Mouse (Mus musculus): ENCODE data around the gene Nr4a1. TPM values are rescaled to one million over a fixed set of nuclear protein-coding genes. Genes with fewer than 3 reads are reported as not detected.

Gene Nr4a1
- polyA plus RNA-seq, 1 experiment: 10.0 TPM

GRCm38 (mm10) chr15:101221298-101222104, 32.6 kb upstream of the Nr4a1 start:
- TF ChIP-seq CTCF (IDR thresholded peaks at IDR 0.05; ENCODE audit: control insufficient read depth, insufficient read depth, low read length): peak; percentile 64
- no peak for TF ChIP-seq POLR2A (IDR thresholded peaks at IDR 0.05; ENCODE audit: borderline replicate concordance, control insufficient read depth, low read depth, low read length)
- no peak overlapping the region for H3K27ac ChIP-seq (ENCODE audit: control insufficient read depth, insufficient read depth, low read depth, low read length, poor library complexity)
- H3K4me1 ChIP-seq (ENCODE audit: control insufficient read depth, insufficient read depth, low read length): no peaks in the 10 kb centered on the region
- 17% methylated on average over 14 of the region's 14 CpGs for WGBS
- no peak overlapping the region for H3K4me3 ChIP-seq (replicated peaks; ENCODE audit: control insufficient read depth, low read depth, low read length)

GRCm38 (mm10) chr15:101222897-101223482, 31.1 kb upstream of the Nr4a1 start:
- TF ChIP-seq POLR2A (IDR thresholded peaks at IDR 0.05; ENCODE audit: borderline replicate concordance, control insufficient read depth, low read depth, low read length) (no peak), CTCF (IDR thresholded peaks at IDR 0.05; ENCODE audit: control insufficient read depth, insufficient read depth, low read length) (no peak)
- Histone ChIP-seq H3K27ac (ENCODE audit: control insufficient read depth, insufficient read depth, low read depth, low read length, poor library complexity) (no peak overlapping the region), H3K4me1 (ENCODE audit: control insufficient read depth, insufficient read depth, low read length) (no peaks in the 10 kb centered on the region), H3K4me3 (replicated peaks; ENCODE audit: control insufficient read depth, low read depth, low read length) (no peak overlapping the region)
- WGBS: 27% methylated on average over 13 of the region's 13 CpGs

GRCm38 (mm10) chr15:101223596-101223995, 30.5 kb upstream of the Nr4a1 start:
- TF ChIP-seq CTCF (IDR thresholded peaks at IDR 0.05; ENCODE audit: control insufficient read depth, insufficient read depth, low read length) (no peak), POLR2A (IDR thresholded peaks at IDR 0.05; ENCODE audit: borderline replicate concordance, control insufficient read depth, low read depth, low read length) (no peak)
- no peaks in the 10 kb centered on the region for H3K4me1 ChIP-seq (ENCODE audit: control insufficient read depth, insufficient read depth, low read length)
- 1% methylated on average over 5 of the region's 5 CpGs for WGBS
- H3K4me3 ChIP-seq (replicated peaks; ENCODE audit: control insufficient read depth, low read depth, low read length): no peak overlapping the region
- no peak overlapping the region for H3K27ac ChIP-seq (ENCODE audit: control insufficient read depth, insufficient read depth, low read depth, low read length, poor library complexity)

GRCm38 (mm10) chr15:101224006-101224906, 29.8 kb upstream of the Nr4a1 start, which contains the start of gene Grasp:
Grasp (plus strand) TSS chr15:101224188.
- H3K27ac ChIP-seq (ENCODE audit: control insufficient read depth, insufficient read depth, low read depth, low read length, poor library complexity): peak within 1 kb of the TSS; percentile 30; the same call in 1 of the 2 replicates

GRCm38 (mm10) chr15:101224977-101225376, 29.1 kb upstream of the Nr4a1 start:
- H3K27ac ChIP-seq (ENCODE audit: control insufficient read depth, insufficient read depth, low read depth, low read length, poor library complexity): no peak overlapping the region
- 3% methylated on average over 14 of the region's 14 CpGs for WGBS

More at GRCm38 (mm10) chr15:101224006-101224906, 29.8 kb upstream of the Nr4a1 start, which contains the start of gene Grasp:
- Histone ChIP-seq H3K4me3 (replicated peaks; ENCODE audit: control insufficient read depth, low read depth, low read length) (peak within 1 kb of the TSS; percentile 63), H3K4me1 (ENCODE audit: control insufficient read depth, insufficient read depth, low read length) (no peaks in the 10 kb centered on the region)
- WGBS: under 1% methylated on average over 75 of the region's 77 CpGs
- peak; percentile 63; the same call in 1 of the 2 replicates for TF ChIP-seq POLR2A (IDR thresholded peaks at IDR 0.05; ENCODE audit: borderline replicate concordance, control insufficient read depth, low read depth, low read length)
- TF ChIP-seq CTCF (IDR thresholded peaks at IDR 0.05; ENCODE audit: control insufficient read depth, insufficient read depth, low read length): no peak

GRCm38 (mm10) chr15:101227971-101228370, 26.1 kb upstream of the Nr4a1 start:
- H3K4me1 ChIP-seq (ENCODE audit: control insufficient read depth, insufficient read depth, low read length): no peaks in the 10 kb centered on the region
- no peak overlapping the region for H3K4me3 ChIP-seq (replicated peaks; ENCODE audit: control insufficient read depth, low read depth, low read length)
- 30% methylated on average over 7 of the region's 7 CpGs for WGBS
- TF ChIP-seq CTCF (IDR thresholded peaks at IDR 0.05; ENCODE audit: control insufficient read depth, insufficient read depth, low read length): no peak
- TF ChIP-seq POLR2A (IDR thresholded peaks at IDR 0.05; ENCODE audit: borderline replicate concordance, control insufficient read depth, low read depth, low read length): no peak
- H3K27ac ChIP-seq (ENCODE audit: control insufficient read depth, insufficient read depth, low read depth, low read length, poor library complexity): no peak overlapping the region

More at GRCm38 (mm10) chr15:101224977-101225376, 29.1 kb upstream of the Nr4a1 start:
- Histone ChIP-seq H3K4me3 (replicated peaks; ENCODE audit: control insufficient read depth, low read depth, low read length) (no peak overlapping the region), H3K4me1 (ENCODE audit: control insufficient read depth, insufficient read depth, low read length) (no peaks in the 10 kb centered on the region)
- TF ChIP-seq POLR2A (IDR thresholded peaks at IDR 0.05; ENCODE audit: borderline replicate concordance, control insufficient read depth, low read depth, low read length) (no peak), CTCF (IDR thresholded peaks at IDR 0.05; ENCODE audit: control insufficient read depth, insufficient read depth, low read length) (no peak)

- TF ChIP-seq POLR2A (IDR thresholded peaks at IDR 0.05; ENCODE audit: borderline replicate concordance, control insufficient read depth, low read depth, low read length): no peak
- TF ChIP-seq CTCF (IDR thresholded peaks at IDR 0.05; ENCODE audit: control insufficient read depth, insufficient read depth, low read length): no peak
- no peak overlapping the region for H3K27ac ChIP-seq (ENCODE audit: control insufficient read depth, insufficient read depth, low read depth, low read length, poor library complexity)
- no peaks in the 10 kb centered on the region for H3K4me1 ChIP-seq (ENCODE audit: control insufficient read depth, insufficient read depth, low read length)
- 88% methylated on average over 21 of the region's 21 CpGs for WGBS
- no peak overlapping the region for H3K4me3 ChIP-seq (replicated peaks; ENCODE audit: control insufficient read depth, low read depth, low read length)
Measured at GRCm38 (mm10) chr15:101228866-101229590, 25.0 kb upstream of the Nr4a1 start.
